Mouse (Mus musculus) testis, adult 2 months (tissue): ENCODE measurements around the gene Rab5b.

Experiments
- CTCF ChIP-seq: fragments of 200-500 bp; IDR thresholded peaks from 2 replicates; pipeline ENCODE4 v1.5.1; 2012; ENCODE audit warnings: low read depth, mild to moderate bottlenecking, inconsistent platforms, low read length, moderate library complexity; ENCODE audit not compliant: control insufficient read depth, insufficient read depth, insufficient replicate concordance
- POLR2A ChIP-seq: fragments of 200-500 bp; IDR thresholded peaks from 2 replicates; pipeline ENCODE4 v1.6.1; 2012; ENCODE audit warnings: low read depth, mild to moderate bottlenecking, inconsistent platforms, low read length, moderate library complexity; ENCODE audit not compliant: control insufficient read depth

- TF ChIP-seq CTCF (no peak), POLR2A (no peak)
Measured at GRCm38 (mm10) chr10:128639999-128640398, 56.1 kb downstream of the Rab5b start.
